Mouse (Mus musculus): ENCODE results near the gene Tmem164. TPM values are rescaled to one million over a fixed set of nuclear protein-coding genes. Genes with fewer than 3 reads are reported as not detected.

The Tmem164 gene
- total and polyA plus RNA-seq, 2 experiments from 2014 or later, result 15.8 to 38.2 TPM

DNA sequence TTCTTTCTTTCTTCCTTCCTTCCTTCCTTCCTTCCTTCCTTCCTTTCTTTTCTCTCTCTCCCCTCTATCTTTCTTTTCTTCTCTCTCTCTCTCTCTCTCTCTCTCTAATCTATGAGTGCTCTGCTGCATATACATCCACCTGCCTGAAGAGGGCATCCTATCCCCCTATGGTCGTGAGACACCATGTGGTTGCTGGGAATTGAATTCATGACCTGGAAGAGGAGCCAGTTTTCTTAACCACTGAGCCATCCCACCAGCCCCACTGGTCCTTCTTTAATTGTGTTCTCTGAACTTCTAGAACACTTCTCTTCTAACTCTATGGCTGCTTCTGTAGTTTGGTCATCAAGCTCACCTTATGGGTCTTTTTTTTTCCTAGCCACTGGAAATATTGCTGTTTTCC is 146.4 kb downstream of the Tmem164 start:
- Histone ChIP-seq H3K4me2 (ENCODE audit: low read depth, low read length, poor library complexity, severe bottlenecking) (no peak overlapping the region), H3K27ac (ENCODE audit: low read depth, low read length) (no peak overlapping the region), H3K4me1 (ENCODE audit: insufficient read depth, low read length) (no peaks in the 10 kb centered on the region), H3K27me3 (ENCODE audit: insufficient read depth, low read length) (no peaks in the 10 kb centered on the region), H3K9me3 (ENCODE audit: low read length) (no peaks in the 10 kb centered on the region), H3K4me3 (ENCODE audit: low read depth, low read length) (no peak overlapping the region), H3K36me3 (ENCODE audit: insufficient read depth, low read length) (no peaks in the 10 kb centered on the region), H3K9ac (replicated peaks; ENCODE audit: low read length, poor library complexity, severe bottlenecking) (no peak overlapping the region)
- peak; percentile 27; the same call in 1 of the 2 replicates for TF ChIP-seq CTCF (IDR thresholded peaks at IDR 0.05)
- WGBS, result 32% methylated on average over 1 of the region's 1 CpGs
- DNase-seq (ENCODE audit: low spot score), result no peak
- ATAC-seq (ENCODE audit: low FRiP score), result no peak

DNA sequence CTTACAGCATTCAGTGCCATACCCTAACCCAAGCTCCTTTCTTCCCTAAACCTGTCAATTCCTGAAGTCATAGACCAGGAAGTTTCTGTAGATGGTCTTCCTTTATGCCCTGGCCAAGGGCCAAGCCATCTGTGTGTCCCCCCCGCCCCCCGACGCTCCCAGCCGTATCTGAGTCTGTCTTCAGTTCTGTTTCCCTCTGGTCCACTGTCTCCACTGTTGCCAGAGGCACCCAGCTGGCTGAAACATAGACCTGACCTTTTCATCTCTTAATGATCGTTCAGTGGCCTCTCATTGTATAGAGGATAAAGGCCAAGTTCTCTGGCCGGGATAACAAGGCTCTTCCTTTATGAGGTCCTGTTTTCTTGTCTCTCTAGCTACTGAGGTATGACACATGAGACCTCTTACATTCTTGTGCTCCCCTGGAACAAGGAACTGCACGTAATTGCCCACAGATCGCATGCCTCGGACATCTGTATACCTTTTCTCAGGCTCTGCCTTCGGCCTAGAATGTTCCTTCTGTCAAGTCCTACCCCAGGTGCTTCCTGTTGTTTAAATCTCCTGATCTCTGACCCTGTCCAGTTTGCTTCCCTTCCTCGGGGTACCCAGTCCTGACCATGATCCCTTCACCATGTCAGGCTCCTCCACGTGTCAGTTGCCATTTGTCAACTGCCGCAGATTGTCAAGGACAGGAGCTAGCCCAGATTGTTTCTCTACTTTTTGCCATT is 147.1 kb downstream of the Tmem164 start:
- 74% methylated on average over 13 of the region's 13 CpGs for WGBS
- Histone ChIP-seq H3K9ac (replicated peaks; ENCODE audit: low read length, poor library complexity, severe bottlenecking) (no peak overlapping the region), H3K27ac (ENCODE audit: low read depth, low read length) (no peak overlapping the region), H3K4me2 (ENCODE audit: low read depth, low read length, poor library complexity, severe bottlenecking) (no peak overlapping the region), H3K36me3 (ENCODE audit: insufficient read depth, low read length) (no peaks in the 10 kb centered on the region), H3K9me3 (ENCODE audit: low read length) (no peaks in the 10 kb centered on the region), H3K4me1 (ENCODE audit: insufficient read depth, low read length) (no peaks in the 10 kb centered on the region), H3K4me3 (ENCODE audit: low read depth, low read length) (no peak overlapping the region), H3K27me3 (ENCODE audit: insufficient read depth, low read length) (no peaks in the 10 kb centered on the region)
- DNase-seq (ENCODE audit: low spot score), result no peak
- no peak for ATAC-seq (ENCODE audit: low FRiP score)
- no peak for TF ChIP-seq CTCF (IDR thresholded peaks at IDR 0.05)

GRCm38 (mm10) chrX:142829267-142829666 is 148.1 kb downstream of the Tmem164 start:
- WGBS, result 73% methylated on average over 2 of the region's 2 CpGs
- H3K9me3 ChIP-seq (ENCODE audit: low read length), result no peaks in the 10 kb centered on the region
- H3K4me1 ChIP-seq (ENCODE audit: insufficient read depth, low read length), result no peaks in the 10 kb centered on the region
- no peak overlapping the region for H3K4me2 ChIP-seq (ENCODE audit: low read depth, low read length, poor library complexity, severe bottlenecking)
- no peak overlapping the region for H3K9ac ChIP-seq (replicated peaks; ENCODE audit: low read length, poor library complexity, severe bottlenecking)
- no peaks in the 10 kb centered on the region for H3K36me3 ChIP-seq (ENCODE audit: insufficient read depth, low read length)
- ATAC-seq (ENCODE audit: low FRiP score), result no peak
- no peak overlapping the region for H3K4me3 ChIP-seq (ENCODE audit: low read depth, low read length)
- H3K27me3 ChIP-seq (ENCODE audit: insufficient read depth, low read length), result no peaks in the 10 kb centered on the region
- DNase-seq (ENCODE audit: low spot score), result no peak
- no peak overlapping the region for H3K27ac ChIP-seq (ENCODE audit: low read depth, low read length)
- TF ChIP-seq CTCF (IDR thresholded peaks at IDR 0.05), result no peak

DNA sequence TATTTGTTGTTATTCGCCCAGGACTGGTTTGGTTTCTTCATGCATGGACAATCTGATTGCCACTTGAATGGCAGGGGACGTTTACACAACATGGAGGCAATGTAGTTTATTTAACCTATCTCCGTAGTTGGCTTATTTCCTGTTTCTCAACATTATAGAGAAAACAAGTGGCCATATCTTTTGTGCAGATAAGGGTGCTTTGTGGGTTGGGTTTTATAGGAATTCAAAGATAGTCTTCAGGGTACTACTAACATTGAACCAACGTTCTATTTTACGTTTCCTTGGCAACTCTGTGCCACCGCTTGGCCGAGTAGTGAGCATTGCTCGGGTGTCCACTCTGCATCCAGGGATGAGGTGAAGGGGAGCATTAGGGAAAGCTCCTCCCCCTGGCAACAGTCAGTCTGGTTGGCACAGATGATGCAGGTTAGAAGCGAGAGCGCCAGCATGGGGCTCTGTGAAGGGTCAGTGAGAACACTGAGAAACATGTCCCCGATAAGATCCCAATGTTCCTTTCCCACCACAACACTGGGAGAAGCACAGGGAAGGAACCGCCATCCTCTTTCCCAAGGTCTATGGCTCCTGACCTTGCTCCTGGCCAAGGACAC is 148.8 kb downstream of the Tmem164 start:
- Histone ChIP-seq H3K27me3 (ENCODE audit: insufficient read depth, low read length) (no peaks in the 10 kb centered on the region), H3K4me3 (ENCODE audit: low read depth, low read length) (no peak overlapping the region), H3K9ac (replicated peaks; ENCODE audit: low read length, poor library complexity, severe bottlenecking) (no peak overlapping the region), H3K36me3 (ENCODE audit: insufficient read depth, low read length) (no peaks in the 10 kb centered on the region), H3K27ac (ENCODE audit: low read depth, low read length) (no peak overlapping the region), H3K4me2 (ENCODE audit: low read depth, low read length, poor library complexity, severe bottlenecking) (no peak overlapping the region), H3K4me1 (ENCODE audit: insufficient read depth, low read length) (no peaks in the 10 kb centered on the region), H3K9me3 (ENCODE audit: low read length) (no peaks in the 10 kb centered on the region)
- no peak for TF ChIP-seq CTCF (IDR thresholded peaks at IDR 0.05)
- ATAC-seq (ENCODE audit: low FRiP score) (no peak), DNase-seq (ENCODE audit: low spot score) (no peak)
- WGBS, result 79% methylated on average over 12 of the region's 12 CpGs

GRCm38 (mm10) chrX:142830572-142830971 is 149.4 kb downstream of the Tmem164 start:
- H3K4me2 ChIP-seq (ENCODE audit: low read depth, low read length, poor library complexity, severe bottlenecking), result no peak overlapping the region
- ATAC-seq (ENCODE audit: low FRiP score) (no peak), DNase-seq (ENCODE audit: low spot score) (no peak)
- no peaks in the 10 kb centered on the region for H3K9me3 ChIP-seq (ENCODE audit: low read length)
- TF ChIP-seq CTCF (IDR thresholded peaks at IDR 0.05), result no peak
- 98% methylated on average over 6 of the region's 6 CpGs for WGBS
- no peaks in the 10 kb centered on the region for H3K27me3 ChIP-seq (ENCODE audit: insufficient read depth, low read length)
- no peak overlapping the region for H3K27ac ChIP-seq (ENCODE audit: low read depth, low read length)
- H3K4me1 ChIP-seq (ENCODE audit: insufficient read depth, low read length), result no peaks in the 10 kb centered on the region
- no peaks in the 10 kb centered on the region for H3K36me3 ChIP-seq (ENCODE audit: insufficient read depth, low read length)
- no peak overlapping the region for H3K9ac ChIP-seq (replicated peaks; ENCODE audit: low read length, poor library complexity, severe bottlenecking)
- no peak overlapping the region for H3K4me3 ChIP-seq (ENCODE audit: low read depth, low read length)

DNA sequence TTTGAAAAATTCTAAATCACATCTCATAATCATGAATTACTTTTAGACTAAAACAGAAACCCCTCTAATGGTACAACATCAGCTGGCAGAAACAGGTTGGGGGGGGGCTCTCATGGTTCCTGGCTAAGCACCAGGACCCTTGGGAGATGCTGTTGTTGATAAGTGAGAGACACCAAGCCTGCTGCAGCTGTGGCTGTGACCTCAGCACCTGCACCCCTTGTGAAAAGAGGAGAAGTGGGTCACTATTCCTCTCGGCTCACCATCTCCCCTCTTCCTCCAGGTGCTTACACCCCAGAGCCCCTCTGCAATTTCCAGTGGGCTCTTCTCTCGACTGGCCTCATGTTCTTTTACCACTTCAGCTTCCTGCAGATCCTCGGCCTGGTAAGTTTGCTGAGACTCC is 151.0 kb downstream of the Tmem164 start:
- Histone ChIP-seq H3K4me3 (ENCODE audit: low read depth, low read length) (no peak overlapping the region), H3K27ac (ENCODE audit: low read depth, low read length) (no peak overlapping the region), H3K4me1 (ENCODE audit: insufficient read depth, low read length) (no peaks in the 10 kb centered on the region), H3K27me3 (ENCODE audit: insufficient read depth, low read length) (no peaks in the 10 kb centered on the region), H3K4me2 (ENCODE audit: low read depth, low read length, poor library complexity, severe bottlenecking) (no peak overlapping the region), H3K9me3 (ENCODE audit: low read length) (no peaks in the 10 kb centered on the region), H3K36me3 (ENCODE audit: insufficient read depth, low read length) (no peaks in the 10 kb centered on the region), H3K9ac (replicated peaks; ENCODE audit: low read length, poor library complexity, severe bottlenecking) (no peak overlapping the region)
- TF ChIP-seq CTCF (IDR thresholded peaks at IDR 0.05), result no peak
- WGBS, result 77% methylated on average over 3 of the region's 3 CpGs
- DNase-seq (ENCODE audit: low spot score), result no peak
- ATAC-seq (ENCODE audit: low FRiP score), result no peak

Measured in midbrain, postnatal 0 days (tissue).